Mouse (Mus musculus) spleen, adult 12 weeks (tissue): Measurements from ENCODE around the gene Xlr3c.
A peak's percentile ranks its signal among the peaks of the same experiment; 100 is the strongest.
"Not testable (repeated sequence)": the region's sequence is repeated elsewhere in the genome, so short reads cannot be mapped to it uniquely, and the experiment has no call there.

ENCODE experiments used
- DNase-seq: peaks from one replicate; pipeline ENCODE4 v3.0.0; 2022; ENCODE audit warnings: low spot score

Gene Xlr3c

DNA sequence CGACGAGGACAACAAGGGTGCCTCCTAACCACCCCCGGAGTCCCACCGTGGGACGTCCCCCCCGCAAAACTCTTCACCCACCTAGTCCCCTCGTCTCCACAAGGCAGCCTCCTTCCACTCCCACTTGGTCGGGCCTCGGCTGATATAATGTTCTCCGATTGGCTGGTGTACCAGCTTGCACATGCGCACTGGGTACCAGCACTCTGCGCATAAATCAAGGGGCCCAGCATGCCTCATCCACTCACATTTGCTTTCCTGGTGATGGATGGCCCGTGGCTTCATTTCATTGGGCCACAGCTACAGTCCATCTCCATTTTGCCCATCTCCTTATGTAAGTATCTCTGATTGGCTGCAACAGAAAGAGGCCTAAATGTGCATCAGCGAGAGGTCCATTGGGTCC, at the start of gene Xlr3c:
TSS of gene Xlr3c (minus strand) at position 121 of the 400 bp plus-strand sequence.
- not testable (repeated sequence) for DNase-seq

DNA sequence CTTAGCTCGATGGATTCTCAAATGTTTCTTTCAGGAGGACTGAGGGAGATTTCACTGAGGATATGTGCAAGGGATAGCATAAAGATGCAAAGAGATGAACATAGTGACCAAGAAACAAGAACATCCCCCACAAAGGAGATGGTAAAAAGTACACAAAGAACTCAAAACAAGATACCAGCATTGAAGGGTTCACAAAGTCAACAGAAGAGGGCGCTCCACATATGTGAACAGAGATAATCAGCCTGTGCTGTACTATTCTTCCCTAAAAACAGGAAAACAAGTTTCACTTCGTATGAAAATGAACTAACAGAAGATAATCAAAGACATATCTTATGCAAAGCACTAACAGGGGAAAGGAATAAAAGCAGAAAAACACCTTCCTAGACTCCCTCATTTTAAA, 47.3 kb upstream of the Xlr3c start:
- no peak for DNase-seq

DNA sequence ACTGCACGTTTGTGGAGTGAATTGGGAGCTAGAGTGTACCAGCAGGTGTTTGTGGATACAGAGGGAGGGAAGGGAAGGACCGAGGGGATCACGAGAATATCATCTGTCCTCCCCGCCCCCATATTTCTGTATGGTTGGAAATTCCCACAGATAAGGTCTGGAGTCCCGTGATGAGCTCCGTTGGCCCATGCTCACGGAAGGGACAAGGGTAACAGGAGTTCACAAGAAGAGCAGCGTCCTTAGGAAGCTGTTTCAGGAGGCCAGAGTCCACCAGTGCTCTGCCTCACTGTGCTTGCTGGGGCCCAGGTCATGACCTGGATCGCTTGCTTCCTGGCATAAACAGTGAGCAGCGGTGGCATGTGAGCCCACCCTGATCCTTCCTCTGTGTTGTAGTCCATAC, 30.6 kb upstream of the Xlr3c start:
- not testable (repeated sequence) for DNase-seq

DNA sequence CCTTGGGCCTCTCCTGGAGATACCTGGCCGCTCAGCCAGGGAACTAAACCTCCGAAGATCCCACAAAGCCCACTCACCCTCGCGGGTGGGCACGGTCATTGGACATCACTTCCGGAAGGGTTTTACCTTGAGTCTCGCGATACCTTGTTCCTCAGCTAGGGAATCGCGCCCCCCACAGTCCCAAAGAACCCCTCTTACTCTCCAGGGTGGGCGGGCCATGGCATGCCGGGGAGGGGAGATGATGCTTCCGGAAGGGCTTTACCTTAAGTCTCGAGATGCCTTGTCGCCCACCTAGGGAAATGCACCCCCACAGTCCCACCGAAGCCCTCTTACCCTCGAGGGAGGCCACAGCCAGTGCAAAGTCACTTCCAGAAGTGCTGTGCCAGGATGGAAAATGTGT, 27.7 kb upstream of the Xlr3c start, which contains the start of the genes Xlr5a and Xlr5c:
TSS of gene Xlr5a (minus strand) at position 101 of the 400 bp plus-strand sequence.
TSS of gene Xlr5c (minus strand) at position 101 of the 400 bp plus-strand sequence.
- not testable (repeated sequence) for DNase-seq

DNA sequence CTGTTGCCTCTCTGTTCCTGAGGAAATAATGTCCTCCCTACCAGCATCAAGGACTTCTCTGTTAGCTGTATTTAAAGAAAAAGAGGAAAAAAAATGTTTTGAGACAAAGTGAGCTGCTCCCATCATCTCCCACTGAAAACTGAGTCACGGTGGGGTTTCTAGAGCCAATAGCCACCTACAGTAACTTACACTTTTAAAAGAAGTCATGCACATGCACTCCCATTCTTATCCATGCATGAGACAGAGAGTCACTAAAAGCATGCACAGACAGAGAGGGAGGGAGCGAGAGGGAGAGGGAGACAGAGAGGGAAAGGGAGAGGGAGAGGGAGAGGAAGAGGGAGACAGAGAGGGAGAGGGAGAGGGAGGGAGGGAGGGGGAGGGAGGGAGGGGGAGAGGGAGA, 2.8 kb downstream of the Xlr3c start:
- DNase-seq: not testable (repeated sequence)

DNA sequence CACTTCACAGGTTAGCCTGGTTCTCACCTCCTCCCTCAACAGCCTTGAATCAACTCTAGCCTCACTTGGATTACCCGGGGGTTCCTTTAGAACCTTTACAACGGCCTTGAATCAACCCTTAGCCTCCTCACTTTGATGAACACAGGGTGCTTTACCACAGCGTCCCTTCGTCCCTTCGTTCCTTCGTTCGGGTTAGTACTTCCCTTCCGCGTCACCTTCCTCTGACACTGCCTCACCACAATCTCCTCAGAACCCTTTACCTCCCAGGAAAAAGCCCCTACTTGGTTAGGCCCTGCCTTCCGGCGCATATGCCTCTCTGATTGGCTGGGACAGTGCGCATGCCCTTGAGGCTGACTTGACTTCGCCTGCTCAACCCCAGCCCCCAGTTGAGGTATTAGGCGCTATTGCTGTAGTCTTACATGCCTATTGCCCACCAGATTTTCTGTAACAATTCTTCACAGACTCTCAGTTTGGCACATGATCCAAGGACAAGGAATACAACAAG, 22.3 kb downstream of the Xlr3c start, which contains the start of gene Xlr4c:
TSS of gene Xlr4c (minus strand) at position 310 of the 505 bp plus-strand sequence.
- DNase-seq: not testable (repeated sequence)

DNA sequence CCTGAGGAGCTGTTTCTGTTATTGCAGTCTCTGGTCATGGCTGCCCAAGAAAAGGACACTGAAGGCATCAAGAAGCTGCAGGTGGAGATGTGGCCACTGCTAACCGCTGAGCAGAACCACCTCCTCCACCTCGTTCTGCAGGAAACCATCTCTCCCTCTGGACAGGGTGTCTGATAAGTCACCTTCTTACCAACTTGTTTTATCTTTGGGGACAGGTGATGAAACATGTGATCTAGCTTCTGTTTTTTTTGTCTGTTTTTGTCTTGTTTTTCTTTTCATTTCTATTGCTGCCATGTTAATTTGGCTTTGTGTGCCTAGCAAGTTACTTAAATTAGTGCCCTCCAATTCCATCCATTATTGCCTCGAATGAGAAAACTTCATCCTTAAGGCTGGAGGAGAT, 35.9 kb downstream of the Xlr3c start:
- no peak for DNase-seq

DNA sequence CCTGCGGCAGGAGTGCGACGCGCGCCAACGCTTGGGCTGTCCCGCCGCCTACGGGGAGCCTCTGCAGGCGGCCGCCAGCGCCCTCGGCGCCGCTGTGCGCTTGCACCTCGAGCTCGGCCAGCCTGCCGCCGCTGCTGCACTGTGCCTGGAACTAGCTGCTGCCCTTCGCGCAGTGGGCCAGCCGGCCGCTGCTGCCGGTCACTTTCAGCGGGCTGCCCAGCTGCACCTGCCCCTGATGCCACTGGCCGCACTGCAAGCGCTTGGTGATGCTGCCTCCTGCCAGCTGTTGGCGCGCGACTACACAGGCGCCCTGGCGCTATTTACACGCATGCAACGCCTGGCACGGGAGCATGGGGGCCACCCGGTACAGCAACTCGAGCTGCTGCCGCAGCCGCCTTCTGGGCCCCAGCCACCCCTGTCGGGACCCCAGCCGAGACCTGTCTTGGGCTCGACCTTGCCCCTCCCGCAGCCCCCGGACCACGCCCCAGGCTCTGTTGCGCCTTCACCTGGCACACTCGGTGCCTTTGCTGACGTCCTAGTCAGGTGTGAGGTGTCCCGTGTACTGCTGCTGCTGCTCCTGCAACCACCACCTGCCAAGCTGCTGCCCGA, 36.5 kb downstream of the Xlr3c start:
- peak; percentile 16 for DNase-seq

DNA sequence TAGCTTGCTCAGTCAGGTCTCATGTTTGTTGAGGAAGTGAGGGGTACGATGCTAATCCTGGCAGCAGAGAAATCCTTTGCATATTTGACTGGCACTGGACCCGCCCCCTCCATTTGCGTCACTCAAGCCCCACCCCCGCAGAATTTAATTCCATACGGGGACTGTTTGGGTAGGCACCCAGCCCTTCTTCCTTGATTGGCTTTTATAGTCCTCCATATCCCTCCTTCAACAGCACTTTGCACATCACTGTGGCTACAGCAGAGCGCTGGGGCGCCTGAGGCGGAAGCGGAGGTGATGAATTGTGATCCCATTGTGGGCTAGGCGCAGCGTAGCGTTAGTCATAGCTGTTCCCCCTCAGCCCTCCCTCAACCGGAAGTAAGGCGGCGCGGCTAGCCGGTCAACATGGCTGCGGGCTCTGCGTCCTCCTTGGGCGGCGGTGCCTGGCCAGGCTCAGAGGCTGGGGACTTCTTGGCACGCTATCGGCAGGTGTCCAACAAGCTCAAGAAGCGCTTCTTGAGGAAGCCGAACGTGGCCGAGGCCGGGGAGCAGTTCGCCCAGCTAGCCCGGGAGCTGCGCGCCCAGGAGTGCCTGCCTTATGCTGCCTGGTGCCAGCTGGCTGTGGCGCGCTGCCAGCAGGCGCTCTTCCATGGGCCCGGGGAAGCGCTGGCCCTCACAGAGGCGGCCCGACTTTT, 37.1 kb downstream of the Xlr3c start, which contains the start of gene F8a:
TSS of gene F8a (plus strand) at position 378 of the 692 bp plus-strand sequence.
- DNase-seq: peak; percentile 59

DNA sequence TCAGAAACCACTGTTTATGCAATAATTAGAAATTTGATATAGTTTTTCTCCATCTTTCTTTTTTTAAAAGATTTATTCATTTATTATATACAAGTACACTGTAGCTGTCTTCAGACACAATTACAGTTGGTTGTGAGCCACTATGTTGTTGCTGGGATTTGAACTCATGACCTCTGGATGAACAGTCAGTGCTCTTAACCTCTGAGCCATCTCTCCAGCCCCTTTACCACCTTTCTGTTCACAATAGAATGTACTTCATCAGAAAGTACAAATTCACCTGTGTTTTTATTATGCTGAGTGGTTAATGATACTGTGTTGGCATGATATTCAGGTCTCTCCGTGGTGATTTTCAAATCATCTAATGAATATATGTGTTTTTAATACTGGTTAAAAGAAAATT, 39.8 kb downstream of the Xlr3c start:
- DNase-seq: no peak

DNA sequence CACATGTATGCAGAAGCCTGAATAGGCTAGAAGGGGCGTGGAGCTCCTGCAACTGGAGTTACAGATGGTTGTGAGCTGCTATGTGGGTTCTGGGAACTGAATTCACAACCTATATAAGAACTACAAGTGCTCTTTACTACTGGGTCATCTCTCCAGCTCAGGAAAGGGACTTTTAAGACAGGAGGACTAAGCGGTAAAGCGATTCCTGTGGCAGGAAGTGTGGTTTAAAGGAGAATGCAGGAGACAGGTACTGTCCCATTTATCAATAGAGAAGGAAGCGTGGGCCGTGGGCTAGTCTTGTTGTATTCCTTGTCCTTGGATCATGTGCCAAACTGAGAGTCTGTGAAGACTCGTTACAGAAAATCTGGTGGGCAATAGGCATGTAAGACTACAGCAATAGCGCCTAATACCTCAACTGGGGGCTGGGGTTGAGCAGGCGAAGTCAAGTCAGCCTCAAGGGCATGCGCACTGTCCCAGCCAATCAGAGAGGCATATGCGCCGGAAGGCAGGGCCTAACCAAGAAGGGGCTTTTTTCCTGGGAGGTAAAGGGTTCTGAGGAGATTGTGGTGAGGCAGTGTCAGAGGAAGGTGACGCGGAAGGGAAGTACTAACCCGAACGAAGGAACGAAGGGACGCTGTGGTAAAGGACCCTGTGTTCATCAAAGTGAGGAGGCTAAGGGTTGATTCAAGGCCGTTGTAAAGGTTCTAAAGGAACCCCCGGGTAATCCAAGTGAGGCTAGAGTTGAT, 51.2 kb downstream of the Xlr3c start, which contains the start of gene Xlr4b:
TSS of gene Xlr4b (plus strand) at position 515 of the 746 bp plus-strand sequence.
- DNase-seq: not testable (repeated sequence)
